Mouse (Mus musculus) lung, postnatal 0 days (tissue): Measurements from ENCODE around the gene Olfr522.

Source experiments
- CTCF ChIP-seq: IDR thresholded peaks from 2 replicates; pipeline ENCODE4 v1.5.1; 2016; ENCODE audit warnings: antibody characterized with exemption, mild to moderate bottlenecking
- EP300 ChIP-seq: IDR thresholded peaks from 2 replicates; pipeline ENCODE4 v1.6.1; 2016; ENCODE audit warnings: antibody characterized with exemption, mild to moderate bottlenecking, control low read depth

DNA sequence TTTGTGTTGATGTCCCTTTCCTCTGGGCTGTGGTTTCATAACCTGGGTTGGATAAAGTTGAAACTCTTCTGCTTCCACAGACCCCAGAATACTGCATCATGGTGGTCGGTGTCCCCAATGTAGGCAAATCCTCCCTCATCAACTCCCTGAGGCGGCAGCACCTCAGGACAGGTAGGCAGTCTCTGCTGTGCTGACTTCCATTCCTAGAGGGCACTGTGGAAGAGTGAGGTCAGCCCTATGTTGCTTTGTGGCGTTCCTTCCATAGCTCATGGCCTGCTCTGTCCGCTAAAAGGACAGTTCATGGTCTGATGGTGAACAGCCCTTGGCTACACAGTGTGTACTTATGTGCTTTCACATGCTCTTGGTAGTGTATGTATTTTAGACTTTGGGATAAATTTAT, 20.0 kb downstream of the Olfr522 start:
- TF ChIP-seq CTCF (no peak), EP300 (no peak)
